Mouse (Mus musculus) CD4-positive helper T cell, adult 2 months (primary cell): ENCODE measurements around the gene Lcn5.
"Not testable (repeated sequence)": the region's sequence is repeated elsewhere in the genome, so short reads cannot be mapped to it uniquely, and the experiment has no call there.

Experiments used
- DNase-seq: peaks from one replicate; pipeline ENCODE4 v3.0.0-alpha.2; 2012; ENCODE audit warnings: low read depth, missing footprints, low spot score

Lcn5 gene

GRCm38 (mm10) chr2:25676486-25676885 is 18.7 kb downstream of the Lcn5 start, which contains the start of gene Lcn6:
Gene Lcn6, plus strand, starts transcription at chr2:25676786.
- DNase-seq, result no peak

GRCm38 (mm10) chr2:25679559-25679958 is 21.8 kb downstream of the Lcn5 start:
- no peak for DNase-seq

GRCm38 (mm10) chr2:25682426-25682825 is 24.7 kb downstream of the Lcn5 start, which contains the start of gene Lcn10:
Gene Lcn10, plus strand, starts transcription at chr2:25682726.
- no peak for DNase-seq

GRCm38 (mm10) chr2:25686941-25687340 is 29.2 kb downstream of the Lcn5 start:
- DNase-seq, result no peak

GRCm38 (mm10) chr2:25694605-25695004 is 36.9 kb downstream of the Lcn5 start:
- DNase-seq, result peak; percentile 45

GRCm38 (mm10) chr2:25696951-25697350 is 39.2 kb downstream of the Lcn5 start:
- DNase-seq, result no peak

GRCm38 (mm10) chr2:25698696-25699095 is 40.9 kb downstream of the Lcn5 start:
- no peak for DNase-seq

- not testable (repeated sequence) for DNase-seq
Measured at GRCm38 (mm10) chr2:25699743-25700142, 42.0 kb downstream of the Lcn5 start, which contains the start of gene Obp2a. Gene Obp2a, plus strand, starts transcription at chr2:25700043.

GRCm38 (mm10) chr2:25701001-25701400 is 43.2 kb downstream of the Lcn5 start:
- DNase-seq, result no peak

- no peak for DNase-seq
Measured at GRCm38 (mm10) chr2:25703706-25704105, 46.0 kb downstream of the Lcn5 start.

- DNase-seq, result peak; percentile 80
Measured at GRCm38 (mm10) chr2:25706643-25707481, 49.1 kb downstream of the Lcn5 start, which contains the start of gene Bmyc. Gene Bmyc, plus strand, starts transcription at chr2:25706739.

- peak; percentile 33 for DNase-seq
Measured at GRCm38 (mm10) chr2:25708121-25708520, 50.4 kb downstream of the Lcn5 start.

- not testable (repeated sequence) for DNase-seq
Measured at GRCm38 (mm10) chr2:25709056-25709455, 51.3 kb downstream of the Lcn5 start.

GRCm38 (mm10) chr2:25709791-25710190 is 52.0 kb downstream of the Lcn5 start:
- DNase-seq, result not testable (repeated sequence)
